Mouse (Mus musculus) cerebellum, adult 2 months (tissue): ENCODE measurements around the gene Sarm1.

Experiments
- CTCF ChIP-seq: fragments of 200-500 bp; IDR thresholded peaks from 2 replicates; pipeline ENCODE4 v1.5.1; 2011; ENCODE audit warnings: low read depth, mild to moderate bottlenecking, control low read depth, low read length, moderate library complexity, borderline replicate concordance; ENCODE audit not compliant: insufficient read depth
- POLR2A ChIP-seq: fragments of 200-500 bp; IDR thresholded peaks from 2 replicates; pipeline ENCODE4 v1.6.1; 2011; ENCODE audit warnings: low read length, control low read depth, borderline replicate concordance; ENCODE audit not compliant: insufficient read depth

DNA sequence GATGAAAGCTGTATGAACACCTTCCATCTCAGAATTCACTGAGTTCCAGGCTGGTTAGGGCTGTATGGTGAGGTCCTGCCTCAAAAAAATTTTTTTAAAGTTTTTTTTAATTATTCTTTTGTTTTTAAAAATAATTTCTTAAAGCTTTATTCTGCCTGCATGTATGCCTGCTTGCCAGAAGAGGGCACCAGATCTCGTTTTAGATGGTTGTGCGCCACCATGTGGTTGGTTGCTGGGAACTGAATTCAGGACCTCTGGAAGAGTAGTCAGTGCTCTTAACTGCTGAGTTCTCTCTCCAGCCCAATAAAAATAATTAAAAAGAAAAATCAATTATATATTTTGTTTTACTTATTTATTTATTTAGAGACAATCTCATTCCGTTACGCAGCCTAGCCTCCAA lies 43.9 kb downstream of the Sarm1 start:
- TF ChIP-seq POLR2A (no peak), CTCF (peak; percentile 84; the same call in 1 of the 2 replicates)
